Mouse (Mus musculus) hindbrain, embryonic 11.5 days (tissue): ENCODE results near the gene Lhx4. TPM values are rescaled to one million over a fixed set of nuclear protein-coding genes. Genes with fewer than 3 reads are reported as not detected.

ENCODE experiments used
- ATAC-seq: fragments of 200-750 bp; cut with Nextera tagmentation; 2 replicates; pipeline ENCODE4 v1.8.0; 2017; ENCODE audit warnings: mild to moderate bottlenecking, moderate TSS enrichment, moderate library complexity; ENCODE audit not compliant: low FRiP score
- DNase-seq: peaks from one replicate; pipeline ENCODE4 v3.0.0-alpha.2; 2015; ENCODE audit warnings: low spot score
- H3K27ac ChIP-seq: fragments of 300-500 bp; sonication (generic); 2 replicates; pipeline ENCODE4 v1.5.1; 2014; ENCODE audit warnings: mild to moderate bottlenecking, low read depth, low read length
- H3K27me3 ChIP-seq: fragments of 300-500 bp; sonication (generic); 2 replicates; pipeline ENCODE4 v1.6.1; 2014; ENCODE audit warnings: mild to moderate bottlenecking, low read length, moderate library complexity, mixed read lengths; ENCODE audit not compliant: control insufficient read depth, insufficient read depth
- H3K36me3 ChIP-seq: fragments of 300-500 bp; sonication (generic); 2 replicates; pipeline ENCODE4 v1.6.1; 2014; ENCODE audit warnings: mild to moderate bottlenecking, low read length, moderate library complexity, mixed read lengths; ENCODE audit not compliant: control insufficient read depth, insufficient read depth
- H3K4me1 ChIP-seq: fragments of 300-500 bp; sonication (generic); replicated peaks from 2 replicates; pipeline ENCODE4 v1.6.1; 2014; ENCODE audit warnings: low read length, mixed read lengths; ENCODE audit not compliant: control insufficient read depth, insufficient read depth
- H3K4me2 ChIP-seq: fragments of 300-500 bp; sonication (generic); replicated peaks from 2 replicates; pipeline ENCODE4 v1.6.1; 2014; ENCODE audit warnings: mild to moderate bottlenecking, low read depth, low read length
- H3K4me3 ChIP-seq: fragments of 300-500 bp; sonication (generic); 2 replicates; pipeline ENCODE4 v1.5.1; 2014; ENCODE audit warnings: low read depth, low read length
- H3K9ac ChIP-seq: fragments of 300-500 bp; sonication (generic); 2 replicates; pipeline ENCODE4 v1.6.1; 2014; ENCODE audit warnings: low read depth, low read length
- H3K9me3 ChIP-seq: fragments of 300-500 bp; sonication (generic); 2 replicates; pipeline ENCODE4 v1.6.1; 2016; ENCODE audit warnings: low read length; ENCODE audit not compliant: control insufficient read depth
- WGBS: fragments of 180-500 bp; shearing (Covaris S2); extraction: QIAGEN DNeasy Blood & Tissue Kit; methylation state at CpG from one replicate; pipeline ENCODE4 v1.1.7; 2014; 5-methylcytosine and 5-hydroxymethylcytosine counted together
- polyA plus RNA-seq: library from polyadenylated mRNA; unstranded; fragments of >200 nt; fragmentation: Nextera tagmentation; extraction: Ambion mirVana; gene quantifications from 2 replicates; pipeline ENCODE4 v1.2.1, GENCODE M21; 2014

The Lhx4 gene
- 5.1 and 7.9 TPM in 2 replicates for polyA plus RNA-seq

DNA sequence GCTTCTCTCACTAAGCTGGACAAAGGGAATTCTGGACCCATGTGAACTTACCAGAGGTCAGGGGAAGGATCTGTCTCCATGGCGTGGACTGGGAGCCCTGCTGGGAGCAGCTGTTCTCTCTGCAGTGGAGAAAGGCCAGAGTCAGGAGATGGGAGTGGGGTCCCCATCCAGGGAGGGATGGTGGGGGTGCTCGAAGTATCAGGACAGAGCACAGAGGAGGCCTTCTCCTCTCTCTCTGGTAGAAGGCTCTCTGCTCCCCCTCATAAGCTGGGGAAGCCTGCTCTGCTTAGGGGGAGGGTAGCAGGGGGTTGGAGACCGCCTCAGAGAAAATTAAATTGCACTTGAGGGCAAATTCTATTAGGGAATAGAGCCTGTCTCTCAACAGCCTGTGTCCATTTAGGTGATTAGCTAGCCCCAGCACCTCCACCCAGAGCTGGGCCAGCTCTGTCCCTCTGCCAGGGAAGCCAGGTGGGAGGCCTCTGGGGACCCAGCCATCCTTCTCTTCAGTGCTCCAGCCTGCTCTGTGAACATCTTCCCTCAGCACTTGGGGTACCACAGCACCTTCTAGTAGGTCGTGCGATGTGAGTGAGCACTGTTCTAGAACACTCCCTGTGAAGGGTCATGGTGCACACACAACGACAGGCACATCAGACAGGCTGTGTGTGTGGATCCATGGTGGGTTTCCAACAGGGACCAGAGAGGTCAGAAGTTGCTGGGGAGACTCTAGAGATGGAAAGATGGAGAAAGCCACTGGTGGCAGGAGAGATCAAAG, at the start of gene Lhx4:
Gene Lhx4, minus strand, starts transcription at position 201 of the 772 bp plus-strand sequence.
- ATAC-seq = peak; percentile 55; the same call in 1 of the 2 replicates
- Histone ChIP-seq H3K4me2 (no peak within 1 kb of the TSS), H3K27ac (peak within 1 kb of the TSS; percentile 7; the same call in 1 of the 2 replicates), H3K36me3 (no peaks in the 10 kb centered on the region), H3K4me3 (no peak within 1 kb of the TSS), H3K9me3 (no peaks in the 10 kb centered on the region), H3K27me3 (peaks cover 81% of the 10 kb centered on the region), H3K4me1 (peaks cover 5% of the 10 kb centered on the region), H3K9ac (peak within 1 kb of the TSS; percentile 15; the same call in 1 of the 2 replicates)
- WGBS = 58% methylated on average over 6 of the region's 6 CpGs
- peak; percentile 11 for DNase-seq

DNA sequence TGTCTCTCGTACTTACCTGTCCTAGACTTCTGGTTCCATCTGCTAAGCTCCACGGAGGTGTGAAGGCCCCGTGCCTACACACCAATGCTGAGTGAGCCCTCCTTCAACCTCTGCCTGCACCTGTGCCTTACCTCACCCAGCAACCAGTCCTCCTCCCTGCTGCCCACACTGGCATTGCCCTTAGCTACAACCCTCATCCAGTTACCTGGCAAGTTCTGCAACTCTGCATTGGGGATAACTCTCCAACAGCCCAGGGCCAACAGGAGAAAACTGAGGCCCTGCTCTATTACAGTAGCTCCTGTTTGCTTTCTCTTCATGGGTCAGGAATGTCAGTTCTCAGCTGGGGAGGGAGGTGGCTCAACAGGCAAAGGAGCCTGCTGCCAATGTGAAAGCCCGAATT, 46.5 kb upstream of the Lhx4 start:
- DNase-seq (no peak), ATAC-seq (no peak)
- Histone ChIP-seq H3K36me3 (no peaks in the 10 kb centered on the region), H3K4me3 (no peak overlapping the region), H3K4me1 (no peaks in the 10 kb centered on the region), H3K27me3 (no peaks in the 10 kb centered on the region), H3K9me3 (no peaks in the 10 kb centered on the region), H3K4me2 (no peak overlapping the region), H3K27ac (no peak overlapping the region), H3K9ac (no peak overlapping the region)
- 89% methylated on average over 4 of the region's 4 CpGs for WGBS

DNA sequence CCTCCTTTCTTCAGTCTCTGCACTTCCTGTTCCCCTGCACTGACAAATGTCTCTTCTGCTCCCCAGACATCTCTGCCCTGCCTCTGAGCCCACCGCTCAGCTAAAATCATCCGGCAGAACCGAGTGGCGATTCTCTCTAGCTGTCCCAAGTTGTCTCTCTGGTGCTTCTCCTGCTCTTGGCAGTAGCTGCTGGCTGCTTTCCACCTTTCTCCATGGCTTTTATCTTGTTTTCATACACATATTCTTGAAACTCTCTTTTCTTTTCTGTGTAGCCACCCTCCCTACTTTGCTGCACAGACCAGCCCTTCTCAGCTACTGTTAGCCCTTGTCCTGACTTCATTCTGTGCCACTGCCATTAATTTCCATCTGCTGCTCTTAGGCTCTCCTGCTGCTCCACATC, 45.9 kb upstream of the Lhx4 start:
- ATAC-seq (no peak), DNase-seq (no peak)
- H3K36me3 ChIP-seq = no peaks in the 10 kb centered on the region

DNA sequence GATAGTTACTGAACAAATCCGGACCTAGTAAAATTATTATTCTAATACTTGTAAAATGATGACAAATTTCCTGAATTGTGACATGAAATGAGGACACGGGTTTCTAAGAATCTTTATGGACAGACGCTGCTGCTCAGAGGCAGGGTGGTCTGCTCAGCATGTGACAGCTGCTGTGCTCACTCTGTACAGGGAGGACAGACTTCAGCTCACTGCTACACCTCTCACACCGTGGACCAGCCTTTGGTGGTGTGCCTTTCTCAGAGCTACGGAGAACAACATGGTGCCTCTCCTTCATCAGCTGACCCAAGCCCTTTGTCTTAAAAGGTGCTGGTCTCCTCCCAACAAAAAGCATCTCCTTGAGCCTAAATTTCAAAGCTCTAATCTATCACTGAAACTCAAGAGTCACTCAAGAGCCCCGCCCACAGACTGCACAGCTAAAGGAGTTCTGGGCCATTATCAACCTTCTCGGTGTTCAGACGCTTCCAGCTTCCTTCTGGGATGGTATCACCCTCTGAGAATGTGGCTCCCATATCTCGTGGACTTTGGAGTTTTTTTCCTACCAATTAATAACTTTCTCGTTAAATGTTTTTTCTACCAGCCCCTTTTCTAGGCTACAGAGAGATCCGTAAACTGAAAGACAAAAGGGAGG, 45.4 kb upstream of the Lhx4 start:
- Histone ChIP-seq H3K27ac (no peak overlapping the region), H3K4me2 (no peak overlapping the region), H3K36me3 (no peaks in the 10 kb centered on the region), H3K9ac (no peak overlapping the region), H3K4me3 (no peak overlapping the region), H3K27me3 (no peaks in the 10 kb centered on the region), H3K9me3 (no peaks in the 10 kb centered on the region), H3K4me1 (no peaks in the 10 kb centered on the region)
- ATAC-seq (no peak), DNase-seq (no peak)
- 86% methylated on average over 11 of the region's 11 CpGs for WGBS

More for the DNA sequence above, 45.9 kb upstream of the Lhx4 start:
- no peak overlapping the region for H3K9ac ChIP-seq
- no peaks in the 10 kb centered on the region for H3K27me3 ChIP-seq
- 87% methylated on average over 4 of the region's 4 CpGs for WGBS
- H3K4me1 ChIP-seq = no peaks in the 10 kb centered on the region
- no peak overlapping the region for H3K4me3 ChIP-seq
- no peak overlapping the region for H3K4me2 ChIP-seq
- H3K9me3 ChIP-seq = no peaks in the 10 kb centered on the region
- no peak overlapping the region for H3K27ac ChIP-seq

DNA sequence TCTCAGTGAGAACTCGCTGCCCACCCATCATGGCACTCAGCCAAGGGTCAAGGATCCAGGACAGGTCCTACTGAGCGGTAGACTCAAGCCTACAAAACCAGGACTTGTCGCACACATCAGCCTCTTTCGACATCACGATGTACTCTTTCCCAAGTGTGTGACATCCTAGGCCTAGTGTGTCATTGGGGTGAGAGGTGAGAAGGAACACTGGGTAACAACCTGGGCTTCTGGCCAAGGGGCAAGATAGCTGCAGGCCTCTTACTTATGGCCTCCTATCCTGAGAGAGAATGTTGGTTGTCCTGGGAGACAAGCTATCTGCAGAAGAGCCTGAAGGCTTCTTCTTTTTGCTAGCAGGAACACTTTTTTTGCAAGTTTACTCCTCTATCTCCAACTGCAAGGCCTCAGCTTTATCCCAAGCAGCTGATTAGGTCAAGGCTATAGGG, 44.3 kb upstream of the Lhx4 start:
- ATAC-seq = no peak
- DNase-seq = no peak
- Histone ChIP-seq H3K4me1 (no peaks in the 10 kb centered on the region), H3K9me3 (no peaks in the 10 kb centered on the region), H3K36me3 (no peaks in the 10 kb centered on the region), H3K27me3 (no peaks in the 10 kb centered on the region), H3K27ac (no peak overlapping the region), H3K4me3 (no peak overlapping the region), H3K9ac (no peak overlapping the region), H3K4me2 (no peak overlapping the region)
- 96% methylated on average over 5 of the region's 5 CpGs for WGBS

DNA sequence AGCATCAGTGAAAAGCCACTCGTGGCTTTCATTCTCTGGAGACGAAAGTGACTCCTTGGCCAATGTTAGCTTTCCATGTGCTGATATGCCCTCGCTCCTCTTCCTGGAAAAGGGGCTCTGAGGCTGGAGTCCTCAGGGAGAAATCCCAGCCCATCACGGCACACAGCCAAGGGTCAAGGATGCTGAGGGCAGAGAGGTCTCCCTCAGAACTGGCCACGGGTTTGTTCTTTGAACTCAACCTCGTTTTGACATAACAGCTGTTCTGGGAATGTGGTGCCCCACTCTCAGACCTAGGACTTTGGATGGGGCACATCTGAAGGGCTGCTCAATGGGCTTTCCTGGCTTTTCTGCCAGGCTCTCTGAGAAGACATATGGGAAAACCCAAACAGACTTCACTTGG, 43.4 kb upstream of the Lhx4 start:
- WGBS = 92% methylated on average over 6 of the region's 6 CpGs
- no peaks in the 10 kb centered on the region for H3K9me3 ChIP-seq
- H3K27me3 ChIP-seq = no peaks in the 10 kb centered on the region
- H3K36me3 ChIP-seq = no peaks in the 10 kb centered on the region
- no peak overlapping the region for H3K9ac ChIP-seq
- no peak for DNase-seq
- H3K4me1 ChIP-seq = no peaks in the 10 kb centered on the region
- no peak overlapping the region for H3K27ac ChIP-seq
- no peak overlapping the region for H3K4me2 ChIP-seq
- no peak for ATAC-seq
- H3K4me3 ChIP-seq = no peak overlapping the region

DNA sequence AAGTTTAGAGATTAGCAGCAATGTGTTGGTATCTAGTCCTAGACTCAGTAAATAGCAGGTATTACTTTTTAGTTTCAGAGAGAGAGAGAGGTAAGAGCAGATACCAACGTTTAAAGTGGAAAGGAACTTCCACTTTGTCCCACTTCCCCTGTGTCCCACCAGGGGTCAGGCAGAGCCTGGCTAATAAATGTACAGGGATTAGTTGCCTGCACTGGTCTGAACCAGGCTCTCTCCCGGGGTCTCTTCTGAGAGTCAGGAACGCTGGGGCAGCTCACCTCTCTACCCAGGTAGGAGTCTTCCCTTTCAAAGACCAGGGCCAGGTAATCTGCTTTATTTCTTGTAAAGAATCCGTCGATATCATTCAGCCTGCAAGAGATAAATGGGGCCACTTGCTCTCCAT, 40.4 kb upstream of the Lhx4 start:
- H3K27ac ChIP-seq = no peak overlapping the region
- H3K27me3 ChIP-seq = no peaks in the 10 kb centered on the region
- ATAC-seq (no peak), DNase-seq (no peak)
- no peaks in the 10 kb centered on the region for H3K36me3 ChIP-seq
- H3K9me3 ChIP-seq = no peaks in the 10 kb centered on the region
- H3K9ac ChIP-seq = no peak overlapping the region
- no peaks in the 10 kb centered on the region for H3K4me1 ChIP-seq
- 67% methylated on average over 5 of the region's 5 CpGs for WGBS
- no peak overlapping the region for H3K4me3 ChIP-seq
- H3K4me2 ChIP-seq = no peak overlapping the region

DNA sequence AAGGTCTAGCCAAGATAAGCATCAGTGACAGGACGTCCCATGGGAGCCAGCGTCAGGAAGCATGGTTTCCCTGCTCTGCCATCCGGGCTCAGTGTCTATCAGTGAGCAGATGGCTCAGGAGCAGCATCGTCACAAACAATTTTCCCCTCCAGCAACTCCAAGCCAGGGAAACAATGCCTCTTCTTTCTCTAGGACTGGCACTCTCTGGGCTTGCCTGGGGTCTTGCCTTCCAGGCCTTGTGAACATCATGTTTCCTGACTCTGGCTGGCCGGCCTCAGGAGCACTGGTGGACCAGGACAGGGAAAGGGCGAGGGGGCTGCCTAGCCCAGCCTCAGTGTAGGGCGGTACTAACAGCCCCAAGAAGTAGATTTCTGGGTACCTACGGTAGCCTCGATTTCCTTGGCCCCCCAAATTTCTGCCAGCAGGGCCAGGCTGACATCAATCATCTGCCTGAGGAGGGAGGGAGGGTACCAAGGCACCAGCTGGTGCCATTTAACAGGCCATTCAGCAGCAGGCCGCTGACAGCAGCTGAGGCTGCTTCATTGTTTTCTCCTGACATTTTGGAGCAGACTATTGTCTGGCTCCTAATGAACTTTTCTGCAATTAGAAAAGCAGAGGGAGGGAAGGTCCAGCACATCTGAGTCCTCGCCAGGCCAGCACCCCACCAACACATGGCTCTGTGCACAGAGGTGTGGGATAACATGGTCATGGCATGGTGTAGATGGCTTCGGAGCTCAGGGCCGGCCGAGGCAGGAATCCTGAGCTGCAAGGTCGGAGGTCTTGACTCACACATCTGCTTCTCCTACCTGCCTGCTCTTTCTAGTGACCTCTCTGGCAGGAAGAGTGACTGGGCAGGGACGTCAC, 38.9 kb upstream of the Lhx4 start:
- Histone ChIP-seq H3K27me3 (no peaks in the 10 kb centered on the region), H3K27ac (peak overlapping the region; percentile 86), H3K9ac (no peak overlapping the region), H3K4me1 (no peaks in the 10 kb centered on the region), H3K36me3 (no peaks in the 10 kb centered on the region), H3K4me3 (no peak overlapping the region), H3K9me3 (no peaks in the 10 kb centered on the region), H3K4me2 (no peak overlapping the region)
- WGBS = 52% methylated on average over 16 of the region's 16 CpGs
- ATAC-seq (peak; percentile 90), DNase-seq (peak; percentile 70)
